Mouse (Mus musculus): Measurements from ENCODE around the gene Dusp14. TPM values are rescaled to one million over a fixed set of nuclear protein-coding genes. Genes with fewer than 3 reads are reported as not detected.

Dusp14 gene
- polyA plus RNA-seq, 2 experiments: 0.61 to 1.1 TPM

- no peaks in the 10 kb centered on the region for H3K9me3 ChIP-seq (ENCODE audit: control insufficient read depth, low read length)
- H3K36me3 ChIP-seq (replicated peaks; ENCODE audit: control insufficient read depth, insufficient read depth, low read depth): no peaks in the 10 kb centered on the region
- no peak for DNase-seq (ENCODE audit: low read depth in 3 of 3, low spot score in 3 of 3)
- no peaks in the 10 kb centered on the region for H3K4me1 ChIP-seq (replicated peaks; ENCODE audit: control insufficient read depth in 2 of 2, insufficient read depth in 2 of 2, low read length in 1 of 2)
- H3K4me3 ChIP-seq (ENCODE audit: insufficient read depth in 1 of 2, low read depth in 2 of 2, low read length in 2 of 2): no peak overlapping the region
- ATAC-seq (ENCODE audit: insufficient read depth): no peak
- H3K4me2 ChIP-seq (ENCODE audit: low read depth): no peak overlapping the region
- WGBS (ENCODE audit: insufficient replicate concordance): 72% methylated on average over 3 of the region's 3 CpGs
- H3K27me3 ChIP-seq (ENCODE audit: control insufficient read depth, insufficient read depth, low read length): peaks cover 34% of the 10 kb centered on the region
- no peak overlapping the region for H3K9ac ChIP-seq (replicated peaks)
- TF ChIP-seq EP300 (IDR thresholded peaks at IDR 0.05; ENCODE audit: low read depth) (no peak), CTCF (IDR thresholded peaks at IDR 0.05; ENCODE audit: low read depth) (no peak)
- H3K27ac ChIP-seq: no peak overlapping the region
These were observed 5.3 kb downstream of the Dusp14 start for GRCm38 (mm10) chr11:84063631-84064209.

- Histone ChIP-seq H3K4me2 (ENCODE audit: low read depth) (no peak overlapping the region), H3K9me3 (ENCODE audit: control insufficient read depth, low read length) (no peaks in the 10 kb centered on the region), H3K9ac (replicated peaks) (no peak overlapping the region), H3K36me3 (replicated peaks; ENCODE audit: control insufficient read depth, insufficient read depth, low read depth) (no peaks in the 10 kb centered on the region), H3K4me3 (ENCODE audit: insufficient read depth in 1 of 2, low read depth in 2 of 2, low read length in 2 of 2) (no peak overlapping the region), H3K4me1 (replicated peaks; ENCODE audit: control insufficient read depth in 2 of 2, insufficient read depth in 2 of 2, low read length in 1 of 2) (no peaks in the 10 kb centered on the region), H3K27ac (no peak overlapping the region), H3K27me3 (ENCODE audit: control insufficient read depth, insufficient read depth, low read length) (peaks cover 25% of the 10 kb centered on the region)
- DNase-seq (ENCODE audit: low read depth in 3 of 3, low spot score in 3 of 3): no peak
- no peak for ATAC-seq (ENCODE audit: insufficient read depth)
- TF ChIP-seq EP300 (IDR thresholded peaks at IDR 0.05; ENCODE audit: low read depth): no peak
- TF ChIP-seq CTCF (IDR thresholded peaks at IDR 0.05; ENCODE audit: low read depth): no peak
- 32% methylated on average over 2 of the region's 2 CpGs for WGBS (ENCODE audit: insufficient replicate concordance)
These were observed 6.3 kb downstream of the Dusp14 start for GRCm38 (mm10) chr11:84062805-84063204.

- WGBS (ENCODE audit: insufficient replicate concordance): 76% methylated on average over 2 of the region's 2 CpGs
- ATAC-seq (ENCODE audit: insufficient read depth): no peak
- H3K27ac ChIP-seq: no peak overlapping the region
These were observed 7.2 kb downstream of the Dusp14 start for GRCm38 (mm10) chr11:84061881-84062280.

GRCm38 (mm10) chr11:84060635-84061034 is 8.4 kb downstream of the Dusp14 start:
- Histone ChIP-seq H3K9me3 (ENCODE audit: control insufficient read depth, low read length) (no peaks in the 10 kb centered on the region), H3K4me3 (ENCODE audit: insufficient read depth in 1 of 2, low read depth in 2 of 2, low read length in 2 of 2) (no peak overlapping the region), H3K27me3 (ENCODE audit: control insufficient read depth, insufficient read depth, low read length) (peaks cover 4% of the 10 kb centered on the region), H3K9ac (replicated peaks) (no peak overlapping the region), H3K36me3 (replicated peaks; ENCODE audit: control insufficient read depth, insufficient read depth, low read depth) (no peaks in the 10 kb centered on the region), H3K27ac (no peak overlapping the region), H3K4me2 (ENCODE audit: low read depth) (no peak overlapping the region), H3K4me1 (replicated peaks; ENCODE audit: control insufficient read depth in 2 of 2, insufficient read depth in 2 of 2, low read length in 1 of 2) (no peaks in the 10 kb centered on the region)
- TF ChIP-seq CTCF (IDR thresholded peaks at IDR 0.05; ENCODE audit: low read depth) (no peak), EP300 (IDR thresholded peaks at IDR 0.05; ENCODE audit: low read depth) (no peak)
- ATAC-seq (ENCODE audit: insufficient read depth): no peak
- DNase-seq (ENCODE audit: low read depth in 3 of 3, low spot score in 3 of 3): no peak
- 55% methylated on average over 6 of the region's 6 CpGs for WGBS (ENCODE audit: insufficient replicate concordance)

More at GRCm38 (mm10) chr11:84061881-84062280, 7.2 kb downstream of the Dusp14 start:
- TF ChIP-seq EP300 (IDR thresholded peaks at IDR 0.05; ENCODE audit: low read depth): no peak
- TF ChIP-seq CTCF (IDR thresholded peaks at IDR 0.05; ENCODE audit: low read depth): no peak
- H3K4me3 ChIP-seq (ENCODE audit: insufficient read depth in 1 of 2, low read depth in 2 of 2, low read length in 2 of 2): no peak overlapping the region
- no peak overlapping the region for H3K4me2 ChIP-seq (ENCODE audit: low read depth)
- no peaks in the 10 kb centered on the region for H3K36me3 ChIP-seq (replicated peaks; ENCODE audit: control insufficient read depth, insufficient read depth, low read depth)
- no peaks in the 10 kb centered on the region for H3K4me1 ChIP-seq (replicated peaks; ENCODE audit: control insufficient read depth in 2 of 2, insufficient read depth in 2 of 2, low read length in 1 of 2)
- H3K9ac ChIP-seq (replicated peaks): no peak overlapping the region
- H3K27me3 ChIP-seq (ENCODE audit: control insufficient read depth, insufficient read depth, low read length): peaks cover 16% of the 10 kb centered on the region
- DNase-seq (ENCODE audit: low read depth in 3 of 3, low spot score in 3 of 3): no peak
- no peaks in the 10 kb centered on the region for H3K9me3 ChIP-seq (ENCODE audit: control insufficient read depth, low read length)

- no peak for ATAC-seq (ENCODE audit: insufficient read depth)
- 62% methylated on average over 2 of the region's 2 CpGs for WGBS (ENCODE audit: insufficient replicate concordance)
- TF ChIP-seq CTCF (IDR thresholded peaks at IDR 0.05; ENCODE audit: low read depth) (no peak), EP300 (IDR thresholded peaks at IDR 0.05; ENCODE audit: low read depth) (no peak)
These were observed 9.3 kb downstream of the Dusp14 start for GRCm38 (mm10) chr11:84059784-84060183.

More at GRCm38 (mm10) chr11:84059784-84060183, 9.3 kb downstream of the Dusp14 start:
- Histone ChIP-seq H3K4me1 (replicated peaks; ENCODE audit: control insufficient read depth in 2 of 2, insufficient read depth in 2 of 2, low read length in 1 of 2) (no peaks in the 10 kb centered on the region), H3K4me3 (ENCODE audit: insufficient read depth in 1 of 2, low read depth in 2 of 2, low read length in 2 of 2) (no peak overlapping the region), H3K27ac (no peak overlapping the region), H3K9me3 (ENCODE audit: control insufficient read depth, low read length) (no peaks in the 10 kb centered on the region), H3K36me3 (replicated peaks; ENCODE audit: control insufficient read depth, insufficient read depth, low read depth) (no peaks in the 10 kb centered on the region), H3K9ac (replicated peaks) (no peak overlapping the region), H3K27me3 (ENCODE audit: control insufficient read depth, insufficient read depth, low read length) (no peaks in the 10 kb centered on the region; the same call in 1 of the 2 replicates), H3K4me2 (ENCODE audit: low read depth) (no peak overlapping the region)
- no peak for DNase-seq (ENCODE audit: low read depth in 3 of 3, low spot score in 3 of 3)
